Mouse (Mus musculus): ENCODE data around the gene Fkrp. TPM values are rescaled to one million over a fixed set of nuclear protein-coding genes. Genes with fewer than 3 reads are reported as not detected.

The Fkrp gene
- polyA plus RNA-seq, 1 experiment: 25.6 TPM

- DNase-seq (ENCODE audit: low read depth): no peak
These were observed 24.2 kb downstream of the Fkrp start for GRCm38 (mm10) chr7:16792316-16792715.

- no peak for DNase-seq (ENCODE audit: low read depth)
These were observed 30.9 kb downstream of the Fkrp start for GRCm38 (mm10) chr7:16785541-16786083.

- DNase-seq (ENCODE audit: low read depth): no peak
These were observed 32.0 kb downstream of the Fkrp start for GRCm38 (mm10) chr7:16784498-16784976.

- DNase-seq (ENCODE audit: low read depth): no peak
These were observed 32.6 kb downstream of the Fkrp start for GRCm38 (mm10) chr7:16783758-16784415.

- no peak for DNase-seq (ENCODE audit: low read depth)
These were observed 33.3 kb downstream of the Fkrp start for GRCm38 (mm10) chr7:16783224-16783688.

GRCm38 (mm10) chr7:16782555-16783125 is 33.9 kb downstream of the Fkrp start:
- no peak for DNase-seq (ENCODE audit: low read depth)

- DNase-seq (ENCODE audit: low read depth): no peak
These were observed 34.5 kb downstream of the Fkrp start for GRCm38 (mm10) chr7:16781816-16782554.

GRCm38 (mm10) chr7:16781555-16781815 is 35.0 kb downstream of the Fkrp start:
- DNase-seq (ENCODE audit: low read depth): no peak

- DNase-seq (ENCODE audit: low read depth): peak; percentile 44
These were observed 35.5 kb downstream of the Fkrp start, which contains the start of gene Slc1a5 for GRCm38 (mm10) chr7:16780825-16781554. Gene Slc1a5 (plus strand): TSS chr7:16781340.

GRCm38 (mm10) chr7:16780076-16780475 is 36.5 kb downstream of the Fkrp start:
- DNase-seq (ENCODE audit: low read depth): no peak

GRCm38 (mm10) chr7:16775888-16776287 is 40.6 kb downstream of the Fkrp start:
- no peak for DNase-seq (ENCODE audit: low read depth)

- DNase-seq (ENCODE audit: low read depth): no peak
These were observed 50.1 kb downstream of the Fkrp start for GRCm38 (mm10) chr7:16766443-16766842.

GRCm38 (mm10) chr7:16763463-16764218 is 52.9 kb downstream of the Fkrp start:
- DNase-seq (ENCODE audit: low read depth): no peak

- no peak for DNase-seq (ENCODE audit: low read depth)
These were observed 54.9 kb downstream of the Fkrp start for GRCm38 (mm10) chr7:16761630-16762029.

GRCm38 (mm10) chr7:16761005-16761481 is 55.5 kb downstream of the Fkrp start:
- no peak for DNase-seq (ENCODE audit: low read depth)

- DNase-seq (ENCODE audit: low read depth): no peak
These were observed 56.2 kb downstream of the Fkrp start for GRCm38 (mm10) chr7:16760292-16760691.

Other genes with a start within 250 kb of the Fkrp start
- gene Arhgap35, start 201.7 kb downstream of the Fkrp start, polyA plus RNA-seq (2012; rRNA removed): 19.2 and 20.2 TPM in 2 replicates
- gene Ceacam15, start 141.0 kb downstream of the Fkrp start, polyA plus RNA-seq (2012; rRNA removed): not detected in 2 replicates
- gene Ceacam9, start 94.8 kb downstream of the Fkrp start, polyA plus RNA-seq (2012; rRNA removed): 0.12 and 0.16 TPM in 2 replicates
- 309 and 356 TPM in 2 replicates for gene Ap2s1, start 78.3 kb downstream of the Fkrp start, polyA plus RNA-seq (2012; rRNA removed)
- gene Slc1a5, start 35.4 kb downstream of the Fkrp start, polyA plus RNA-seq (2012; rRNA removed): 608 and 792 TPM in 2 replicates
- gene Strn4, start 843 bp downstream of the Fkrp start, polyA plus RNA-seq (2012; rRNA removed): 136 and 143 TPM in 2 replicates
- 30.5 and 36.0 TPM in 2 replicates for gene Prkd2, start 26.2 kb upstream of the Fkrp start, polyA plus RNA-seq (2012; rRNA removed)
- gene Dact3, start 58.6 kb upstream of the Fkrp start, polyA plus RNA-seq (2012; rRNA removed): 13.1 and 18.5 TPM in 2 replicates
- 10.0 and 15.3 TPM in 2 replicates for gene Gng8, start 75.1 kb upstream of the Fkrp start, polyA plus RNA-seq (2012; rRNA removed)
- gene Ptgir, start 89.8 kb upstream of the Fkrp start, polyA plus RNA-seq (2012; rRNA removed): 4.3 and 6.2 TPM in 2 replicates
- gene Calm3, start 107.4 kb upstream of the Fkrp start, polyA plus RNA-seq (2012; rRNA removed): 174 and 195 TPM in 2 replicates
- 1.1 and 3.8 TPM in 2 replicates for gene Pnmal2, start 128.0 kb upstream of the Fkrp start, polyA plus RNA-seq (2012; rRNA removed)
- gene Pnmal1, start 142.9 kb upstream of the Fkrp start, polyA plus RNA-seq (2012; rRNA removed): 0.06 TPM in 1 of 2 replicates, not detected in the other
- gene Gm42372, start 166.4 kb upstream of the Fkrp start, polyA plus RNA-seq (2012; rRNA removed): not detected in 2 replicates
- gene Ccdc8, start 176.0 kb upstream of the Fkrp start, polyA plus RNA-seq (2012; rRNA removed): 3.0 and 4.1 TPM in 2 replicates
- gene Ppp5c, start 211.2 kb upstream of the Fkrp start, polyA plus RNA-seq (2012; rRNA removed): 103 and 120 TPM in 2 replicates
- 5.2 and 7.9 TPM in 2 replicates for gene Hif3a, start 245.7 kb upstream of the Fkrp start, polyA plus RNA-seq (2012; rRNA removed)